Mouse (Mus musculus) ES-Bruce4 (cell line): ENCODE data around the gene Tiprl. TPM values are rescaled to one million over a fixed set of nuclear protein-coding genes. Genes with fewer than 3 reads are reported as not detected.

Experiments used
- H3K27ac ChIP-seq: 2 replicates; pipeline ENCODE4 v1.5.1; 2012; ENCODE audit warnings: low read length, inconsistent platforms; ENCODE audit not compliant: insufficient read depth
- H3K27me3 ChIP-seq: 2 replicates; pipeline ENCODE4 v1.6.1; 2012; ENCODE audit warnings: mild to moderate bottlenecking, low read length, inconsistent platforms; ENCODE audit not compliant: control insufficient read depth, poor library complexity, insufficient read depth, severe bottlenecking
- H3K36me3 ChIP-seq: 2 replicates; pipeline ENCODE4 v1.6.1; 2012; ENCODE audit warnings: inconsistent platforms, mild to moderate bottlenecking, low read length, moderate library complexity; ENCODE audit not compliant: control insufficient read depth, poor library complexity, insufficient read depth, severe bottlenecking
- H3K4me1 ChIP-seq: one replicate; pipeline ENCODE4 v1.8.1; 2011; ENCODE audit warnings: low read length; ENCODE audit not compliant: control insufficient read depth, insufficient read depth
- H3K4me3 ChIP-seq: 2 replicates; pipeline ENCODE4 v1.5.1; 2011; ENCODE audit warnings: low read depth, mild to moderate bottlenecking, low read length
- H3K9ac ChIP-seq: 2 replicates; pipeline ENCODE4 v1.6.1; 2012; ENCODE audit warnings: low read depth, mild to moderate bottlenecking, inconsistent platforms; ENCODE audit not compliant: poor library complexity, severe bottlenecking
- H3K9me3 ChIP-seq: replicated peaks from 2 replicates; pipeline ENCODE4 v1.6.1; 2012; ENCODE audit warnings: mild to moderate bottlenecking, low read length, inconsistent platforms; ENCODE audit not compliant: control insufficient read depth, poor library complexity, insufficient read depth, severe bottlenecking
- CTCF ChIP-seq: IDR thresholded peaks from one replicate; pipeline ENCODE4 v1.8.1; 2011; ENCODE audit warnings: low read depth, low read length
- EP300 ChIP-seq: IDR thresholded peaks from 2 replicates; pipeline ENCODE4 v1.6.1; 2011; ENCODE audit warnings: low read depth, low read length; ENCODE audit not compliant: insufficient read depth
- POLR2A ChIP-seq: IDR thresholded peaks from one replicate; pipeline ENCODE4 v1.8.1; 2011; ENCODE audit warnings: low read length; ENCODE audit not compliant: insufficient read depth
- polyA plus RNA-seq: library from polyadenylated mRNA; stranded (reverse); fragments of >200 nt; gene quantifications from 2 replicates; pipeline ENCODE4 v1.2.4, GENCODE M21; 2011; ENCODE audit warnings: low read depth; ENCODE audit not compliant: missing spikeins, insufficient read depth, insufficient read length

The Tiprl gene
- polyA plus RNA-seq, 1 experiment: 88.0 TPM

- peak overlapping the region; percentile 80 for H3K9ac ChIP-seq
- no peaks in the 10 kb centered on the region for H3K36me3 ChIP-seq
- no peaks in the 10 kb centered on the region for H3K27me3 ChIP-seq
- TF ChIP-seq EP300 (no peak), POLR2A (no peak), CTCF (no peak)
- H3K9me3 ChIP-seq: no peaks in the 10 kb centered on the region
- no peak overlapping the region for H3K4me3 ChIP-seq
- peaks cover 2% of the 10 kb centered on the region for H3K4me1 ChIP-seq
- H3K27ac ChIP-seq: no peak overlapping the region
Measured at GRCm38 (mm10) chr1:165192714-165193264, 44.0 kb downstream of the Tiprl start.

DNA sequence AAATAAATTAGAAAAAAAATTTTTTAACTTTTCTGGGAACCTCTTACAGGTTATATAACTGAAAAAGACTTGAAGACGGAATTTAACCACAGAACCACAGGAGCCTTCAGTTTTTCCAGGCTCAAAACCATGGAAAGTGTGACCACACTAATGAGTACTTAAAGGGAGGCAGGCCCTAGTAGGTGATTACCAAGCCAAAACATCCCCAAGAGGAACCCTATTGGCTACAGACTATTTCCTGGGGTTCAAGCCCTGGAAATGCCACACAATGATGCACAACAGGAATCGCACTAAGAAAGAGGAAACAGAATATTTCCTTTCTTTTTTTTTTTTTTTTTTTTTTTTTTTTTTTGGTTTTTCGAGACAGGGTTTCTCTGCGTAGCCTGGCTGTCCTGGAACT is 44.7 kb downstream of the Tiprl start:
- TF ChIP-seq CTCF: no peak
- TF ChIP-seq EP300: no peak
- no peak for TF ChIP-seq POLR2A
- H3K9ac ChIP-seq: no peak overlapping the region
- H3K27ac ChIP-seq: no peak overlapping the region
- no peaks in the 10 kb centered on the region for H3K9me3 ChIP-seq
- H3K4me1 ChIP-seq: peaks cover 2% of the 10 kb centered on the region
- H3K4me3 ChIP-seq: no peak overlapping the region
- H3K36me3 ChIP-seq: no peaks in the 10 kb centered on the region
- H3K27me3 ChIP-seq: no peaks in the 10 kb centered on the region

- TF ChIP-seq CTCF: no peak
- no peak for TF ChIP-seq POLR2A
- no peak for TF ChIP-seq EP300
- Histone ChIP-seq H3K36me3 (no peaks in the 10 kb centered on the region), H3K27ac (no peak overlapping the region)
Measured at GRCm38 (mm10) chr1:165191611-165192010, 45.2 kb downstream of the Tiprl start.

GRCm38 (mm10) chr1:165190571-165191273 is 46.1 kb downstream of the Tiprl start:
- Histone ChIP-seq H3K9ac (no peak overlapping the region), H3K27me3 (no peaks in the 10 kb centered on the region), H3K36me3 (no peaks in the 10 kb centered on the region), H3K4me1 (peaks cover 3% of the 10 kb centered on the region), H3K4me3 (no peak overlapping the region), H3K9me3 (no peaks in the 10 kb centered on the region), H3K27ac (no peak overlapping the region)
- TF ChIP-seq EP300: no peak
- no peak for TF ChIP-seq POLR2A
- no peak for TF ChIP-seq CTCF

More at GRCm38 (mm10) chr1:165191611-165192010, 45.2 kb downstream of the Tiprl start:
- peaks cover 2% of the 10 kb centered on the region for H3K4me1 ChIP-seq
- no peaks in the 10 kb centered on the region for H3K27me3 ChIP-seq
- H3K9me3 ChIP-seq: no peaks in the 10 kb centered on the region
- H3K4me3 ChIP-seq: no peak overlapping the region
- no peak overlapping the region for H3K9ac ChIP-seq

DNA sequence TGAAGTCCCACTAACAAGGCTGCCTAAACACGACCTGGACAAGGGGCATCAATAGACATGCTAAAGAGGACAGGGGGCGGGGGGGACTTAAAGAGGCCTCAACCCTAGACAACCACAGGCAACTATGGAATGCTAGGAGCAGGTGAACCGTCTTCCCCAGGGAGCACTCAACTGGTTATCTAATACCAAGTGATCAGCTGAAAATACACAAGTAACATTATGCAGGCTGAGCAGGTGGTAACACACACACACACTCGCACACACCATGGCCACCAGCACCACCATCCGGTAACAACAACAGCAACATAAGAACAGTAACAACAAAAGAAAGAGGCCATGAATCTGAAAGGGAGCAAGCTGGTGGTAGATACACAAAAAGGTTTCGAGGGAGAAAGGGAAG is 46.7 kb downstream of the Tiprl start:
- no peaks in the 10 kb centered on the region for H3K9me3 ChIP-seq
- TF ChIP-seq POLR2A: no peak
- TF ChIP-seq CTCF: no peak
- no peak for TF ChIP-seq EP300
- no peaks in the 10 kb centered on the region for H3K36me3 ChIP-seq
- H3K27me3 ChIP-seq: no peaks in the 10 kb centered on the region
- no peak overlapping the region for H3K9ac ChIP-seq
- no peak overlapping the region for H3K4me3 ChIP-seq
- no peak overlapping the region for H3K27ac ChIP-seq
- H3K4me1 ChIP-seq: peaks cover 3% of the 10 kb centered on the region

DNA sequence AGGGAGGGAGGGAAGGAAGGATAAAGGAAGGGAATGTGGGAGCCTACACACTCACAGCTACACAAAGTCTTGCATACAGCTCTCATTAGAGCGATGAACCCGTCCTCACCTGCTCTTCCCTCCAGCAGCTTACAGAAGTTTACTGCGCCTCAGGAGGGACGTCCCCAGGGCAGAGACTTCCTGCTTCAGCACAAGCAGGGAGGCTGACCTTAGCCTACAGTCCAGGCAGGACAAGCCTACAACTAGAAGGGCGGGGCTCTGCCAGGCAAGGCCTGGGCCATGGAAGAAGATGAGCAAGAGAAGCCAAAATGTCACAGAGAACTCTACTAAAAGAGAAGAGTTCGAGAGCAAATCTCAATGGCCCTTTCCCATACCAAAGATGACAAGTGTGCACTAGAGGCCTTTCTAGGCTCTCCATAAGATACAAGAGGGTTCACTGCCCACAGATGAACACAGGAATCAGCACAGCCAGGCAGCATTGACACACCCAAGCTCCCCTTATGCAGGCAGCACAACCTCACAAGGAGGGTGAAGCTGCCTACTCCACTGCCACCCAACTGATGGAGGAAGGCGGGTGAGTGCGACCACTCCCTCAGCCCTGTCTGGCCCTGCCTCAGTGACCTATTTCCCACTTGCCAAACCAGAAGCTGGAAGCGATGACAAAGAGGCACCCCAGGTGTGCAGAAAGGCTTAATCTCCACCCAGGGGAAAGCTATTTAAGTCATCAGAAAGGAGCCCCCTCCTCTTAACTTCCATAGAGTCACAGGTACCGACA is 47.8 kb downstream of the Tiprl start:
- no peaks in the 10 kb centered on the region for H3K27me3 ChIP-seq
- H3K36me3 ChIP-seq: no peaks in the 10 kb centered on the region
- H3K4me3 ChIP-seq: no peak overlapping the region
- TF ChIP-seq CTCF (no peak), EP300 (no peak), POLR2A (no peak)
- H3K4me1 ChIP-seq: peaks cover 3% of the 10 kb centered on the region
- H3K9ac ChIP-seq: no peak overlapping the region
- no peak overlapping the region for H3K27ac ChIP-seq
- H3K9me3 ChIP-seq: no peaks in the 10 kb centered on the region
